Comparison of ENCODE assay signal across 8 mouse cellular contexts in genomic region chr11:21571700-21572381, GRCm38 (mm10). TPM values are rescaled to one million over a fixed set of nuclear protein-coding genes. Genes with fewer than 3 reads are reported as not detected.
DNase-seq lines count a peak whose midpoint lies in the region; ATAC-seq lines count a peak whose summit lies in the region.

Gene Wdpcp (plus strand): TSS chr11:21572235.
Gene Mdh1 (minus strand): TSS chr11:21572367.

- H3K9me3 ChIP-seq in hindbrain, embryonic 14.5 days (ENCODE audit: control insufficient read depth, low read length): no peaks in the 10 kb centered on the region

- peak within 1 kb of the TSS; percentile 83 for H3K4me2 ChIP-seq in hindbrain, embryonic 14.5 days (replicated peaks)

- peaks cover 2% of the 10 kb centered on the region; the same call in 1 of the 2 replicates for H3K36me3 ChIP-seq in hindbrain, embryonic 14.5 days (replicated peaks; ENCODE audit: control insufficient read depth, insufficient read depth)

- peaks cover 24% of the 10 kb centered on the region for H3K4me1 ChIP-seq in hindbrain, embryonic 14.5 days (replicated peaks; ENCODE audit: control insufficient read depth, insufficient read depth, low read length)

- peak; percentile 99 for ATAC-seq in hindbrain, embryonic 14.5 days (ENCODE audit: low FRiP score)

- WGBS in hindbrain, embryonic 14.5 days: under 1% methylated on average over 42 of the region's 42 CpGs

- H3K4me3 ChIP-seq in hindbrain, embryonic 14.5 days (replicated peaks; ENCODE audit: low read length): peak within 1 kb of the TSS; percentile 63

- H3K27me3 ChIP-seq in hindbrain, embryonic 14.5 days (ENCODE audit: control insufficient read depth, insufficient read depth, low read length): no peaks in the 10 kb centered on the region

- peak; percentile 99 for DNase-seq in R1 (ENCODE audit: low read depth, low spot score)
- DNase-seq in cerebellum, postnatal 25 days: peak; percentile 94 to 95
- DNase-seq in frontal cortex, postnatal 25 days (ENCODE audit: low spot score in 2 of 2): peak; percentile 92 to 93
- peak; percentile 95 for DNase-seq in hindbrain, embryonic 14.5 days (ENCODE audit: low spot score)
- DNase-seq in layer of hippocampus, postnatal 36 days: peak; percentile 97 to 98
- peak; percentile 97 for DNase-seq in lung, postnatal 36 days
- peak; percentile 99 for DNase-seq in retina, postnatal 1 day
- DNase-seq in urinary bladder, adult 18-20 months (ENCODE audit: low spot score in 2 of 2): peak; percentile 79 to 96

- H3K27ac ChIP-seq in hindbrain, embryonic 14.5 days: peak within 1 kb of the TSS; percentile 90

- H3K9ac ChIP-seq in hindbrain, embryonic 14.5 days: peak within 1 kb of the TSS; percentile 81

RNA-seq across cellular contexts. Expression of gene Wdpcp, which starts in this region (rescaled TPM):
- 11.4 and 11.5 TPM in 2 replicates for polyA plus RNA-seq in hindbrain, embryonic 14.5 days (2014; fragmentation: Nextera tagmentation; extraction: Ambion mirVana)
- total RNA-seq in layer of hippocampus, postnatal 36 days (2021): 10 to 100 TPM; 11.0 to 12.4 TPM

RNA-seq across cellular contexts. Expression of gene Mdh1, which starts in this region (rescaled TPM):
- polyA plus RNA-seq in hindbrain, embryonic 14.5 days (2014; fragmentation: Nextera tagmentation; extraction: Ambion mirVana): 597 and 634 TPM in 2 replicates
- 100 to 1,000 TPM; 672 to 703 TPM for total RNA-seq in layer of hippocampus, postnatal 36 days (2021)

Comparison
In these comparisons a context has a peak if more than half of its experiments do, and no peak if none do; other contexts are left out.
1. Peak in every context shown above with its lines: DNase-seq, ATAC-seq, H3K4me3 ChIP-seq and H3K27ac ChIP-seq.